ENCODE assay signal across 8 mouse cellular contexts in genomic region chr2:181364487-181364859, GRCm38 (mm10). TPM values are rescaled to one million over a fixed set of nuclear protein-coding genes. Genes with fewer than 3 reads are reported as not detected.
DNase-seq lines count a peak whose midpoint lies in the region; ATAC-seq and TF ChIP-seq lines count a peak whose summit lies in the region.

No protein-coding gene starts in this region.

- H3K9ac ChIP-seq in hindbrain, embryonic 16.5 days (ENCODE audit: low read depth, low read length) = peak overlapping the region; percentile 78
- peak overlapping the region; percentile 86 for H3K9ac ChIP-seq in midbrain, postnatal 0 days (replicated peaks; ENCODE audit: low read length, poor library complexity, severe bottlenecking)

- ATAC-seq in hindbrain, embryonic 16.5 days = no peak
- no peak; the same call in 1 of the 2 replicates for ATAC-seq in midbrain, postnatal 0 days (ENCODE audit: low FRiP score)

- H3K36me3 ChIP-seq in hindbrain, embryonic 16.5 days (ENCODE audit: control insufficient read depth, insufficient read depth, low read length) = peaks cover 12% of the 10 kb centered on the region
- H3K36me3 ChIP-seq in midbrain, postnatal 0 days (ENCODE audit: insufficient read depth, low read length) = peaks cover 27% of the 10 kb centered on the region

- peak overlapping the region; percentile 69 for H3K4me2 ChIP-seq in hindbrain, embryonic 16.5 days (ENCODE audit: low read length)
- peak overlapping the region; percentile 98 for H3K4me2 ChIP-seq in midbrain, postnatal 0 days (ENCODE audit: low read depth, low read length, poor library complexity, severe bottlenecking)

- H3K4me3 ChIP-seq in layer of hippocampus, adult 2 months = peak overlapping the region; percentile 77
- H3K4me3 ChIP-seq in brown adipose tissue, adult 24 weeks (ENCODE audit: insufficient read depth, low read depth, low read length) = peak overlapping the region; percentile 86
- H3K4me3 ChIP-seq in hindbrain, embryonic 16.5 days (ENCODE audit: low read length) = peak overlapping the region; percentile 52
- H3K4me3 ChIP-seq in midbrain, postnatal 0 days (ENCODE audit: low read depth, low read length) = peak overlapping the region; percentile 83

- no peaks in the 10 kb centered on the region for H3K9me3 ChIP-seq in hindbrain, embryonic 16.5 days (ENCODE audit: control insufficient read depth, low read length)
- no peaks in the 10 kb centered on the region for H3K9me3 ChIP-seq in midbrain, postnatal 0 days (ENCODE audit: low read length)

- H3K27me3 ChIP-seq in hindbrain, embryonic 16.5 days (replicated peaks; ENCODE audit: control insufficient read depth, insufficient read depth, low read length) = no peaks in the 10 kb centered on the region
- H3K27me3 ChIP-seq in midbrain, postnatal 0 days (ENCODE audit: insufficient read depth, low read length) = no peaks in the 10 kb centered on the region

- peak overlapping the region; percentile 96 for H3K27ac ChIP-seq in layer of hippocampus, adult 2 months
- H3K27ac ChIP-seq in brown adipose tissue, adult 24 weeks (replicated peaks; ENCODE audit: low read depth, low read length) = peak overlapping the region; percentile 87
- peak overlapping the region; percentile 92 for H3K27ac ChIP-seq in hindbrain, embryonic 16.5 days (ENCODE audit: low read depth, low read length)
- H3K27ac ChIP-seq in midbrain, postnatal 0 days (ENCODE audit: low read depth, low read length) = peak overlapping the region; percentile 92

- WGBS in hindbrain, embryonic 16.5 days = 13% methylated on average over 14 of the region's 14 CpGs
- WGBS in midbrain, postnatal 0 days = 10% methylated on average over 14 of the region's 14 CpGs

- H3K4me1 ChIP-seq in brown adipose tissue, adult 24 weeks (ENCODE audit: control insufficient read depth, insufficient read depth, insufficient read length, low read length) = peaks cover 8% of the 10 kb centered on the region
- H3K4me1 ChIP-seq in hindbrain, embryonic 16.5 days (ENCODE audit: control insufficient read depth, insufficient read depth, low read depth, low read length) = peaks cover 29% of the 10 kb centered on the region
- H3K4me1 ChIP-seq in midbrain, postnatal 0 days (ENCODE audit: insufficient read depth, low read length) = peaks cover 16% of the 10 kb centered on the region

- DNase-seq in layer of hippocampus, adult 2 months (ENCODE audit: low spot score in 2 of 2) = no peak
- DNase-seq in layer of hippocampus, postnatal 10 days (ENCODE audit: low spot score in 2 of 2) = no peak
- DNase-seq in midbrain, postnatal 0 days (ENCODE audit: low spot score) = no peak
- no peak for DNase-seq in c-Kit-positive CD71-positive TER-119-positive erythroid progenitor cells, embryonic 14.5 days (ENCODE audit: low spot score)
- no peak for DNase-seq in spleen, postnatal 4 days (ENCODE audit: low spot score in 2 of 2)
- no peak for DNase-seq in kidney, postnatal 10 days

- no peak for TF ChIP-seq CTCF in layer of hippocampus, adult 2 months (conservative IDR thresholded peaks at IDR 0.05)
- TF ChIP-seq CTCF in midbrain, postnatal 0 days (IDR thresholded peaks at IDR 0.05) = no peak

RNA-seq across cellular contexts. Expression of gene Zgpat, which starts 0.3 kb away (rescaled TPM):
- 10 to 100 TPM; 78.3 to 80.7 TPM for total RNA-seq in layer of hippocampus, adult 2 months (2021)
- total RNA-seq in layer of hippocampus, postnatal 10 days (2021) = 10 to 100 TPM; 64.3 to 74.5 TPM
- polyA plus RNA-seq in brown adipose tissue, adult 24 weeks (2012; ENCODE audit: insufficient read depth, insufficient read length, missing spikeins) = 12.4 TPM in 2 replicates
- 75.0 and 83.7 TPM in 2 replicates for polyA plus RNA-seq in hindbrain, embryonic 16.5 days (2015; fragmentation: Nextera tagmentation; extraction: Ambion mirVana)
- total RNA-seq in midbrain, postnatal 0 days (2014; rRNA removed) = 79.2 and 102 TPM in 2 replicates
- 44.3 and 48.8 TPM in 2 replicates for polyA plus RNA-seq in midbrain, postnatal 0 days (2015; fragmentation: Nextera tagmentation; extraction: Ambion mirVana)

RNA-seq across cellular contexts. Expression of gene Arfrp1, which starts 0.7 kb away (rescaled TPM):
- total RNA-seq in layer of hippocampus, adult 2 months (2021) = 10 to 100 TPM; 43.2 to 50.1 TPM
- 10 to 100 TPM; 35.4 to 40.8 TPM for total RNA-seq in layer of hippocampus, postnatal 10 days (2021)
- polyA plus RNA-seq in brown adipose tissue, adult 24 weeks (2012; ENCODE audit: insufficient read depth, insufficient read length, missing spikeins) = 40.7 and 53.9 TPM in 2 replicates
- polyA plus RNA-seq in hindbrain, embryonic 16.5 days (2015; fragmentation: Nextera tagmentation; extraction: Ambion mirVana) = 83.5 and 87.2 TPM in 2 replicates
- 25.4 and 27.2 TPM in 2 replicates for total RNA-seq in midbrain, postnatal 0 days (2014; rRNA removed)
- polyA plus RNA-seq in midbrain, postnatal 0 days (2015; fragmentation: Nextera tagmentation; extraction: Ambion mirVana) = 72.1 and 77.1 TPM in 2 replicates

RNA-seq across cellular contexts. Expression of gene Lime1, which starts 15.4 kb away (rescaled TPM):
- 10 to 100 TPM; 35.2 to 49.5 TPM for total RNA-seq in layer of hippocampus, adult 2 months (2021)
- 10 to 100 TPM; 30.3 to 32.0 TPM for total RNA-seq in layer of hippocampus, postnatal 10 days (2021)
- 3.0 and 6.1 TPM in 2 replicates for polyA plus RNA-seq in brown adipose tissue, adult 24 weeks (2012; ENCODE audit: insufficient read depth, insufficient read length, missing spikeins)
- polyA plus RNA-seq in hindbrain, embryonic 16.5 days (2015; fragmentation: Nextera tagmentation; extraction: Ambion mirVana) = 46.4 and 56.5 TPM in 2 replicates
- 36.4 and 44.8 TPM in 2 replicates for total RNA-seq in midbrain, postnatal 0 days (2014; rRNA removed)
- 30.3 and 32.4 TPM in 2 replicates for polyA plus RNA-seq in midbrain, postnatal 0 days (2015; fragmentation: Nextera tagmentation; extraction: Ambion mirVana)

RNA-seq across cellular contexts. Expression of gene Rtel1, which starts 44.9 kb away (rescaled TPM):
- 10 to 100 TPM; 37.1 to 40.7 TPM for total RNA-seq in layer of hippocampus, adult 2 months (2021)
- total RNA-seq in layer of hippocampus, postnatal 10 days (2021) = 10 to 100 TPM; 39.5 to 46.1 TPM
- 7.2 and 15.6 TPM in 2 replicates for polyA plus RNA-seq in brown adipose tissue, adult 24 weeks (2012; ENCODE audit: insufficient read depth, insufficient read length, missing spikeins)
- 33.7 and 38.2 TPM in 2 replicates for polyA plus RNA-seq in hindbrain, embryonic 16.5 days (2015; fragmentation: Nextera tagmentation; extraction: Ambion mirVana)
- total RNA-seq in midbrain, postnatal 0 days (2014; rRNA removed) = 46.6 and 59.4 TPM in 2 replicates
- 26.5 and 27.4 TPM in 2 replicates for polyA plus RNA-seq in midbrain, postnatal 0 days (2015; fragmentation: Nextera tagmentation; extraction: Ambion mirVana)

RNA-seq across cellular contexts. Expression of gene Stmn3, which starts 50.2 kb away (rescaled TPM):
- total RNA-seq in layer of hippocampus, adult 2 months (2021) = 100 to 1,000 TPM; 527 to 593 TPM
- 1,000 to 10,000 TPM in 1 of 2 experiments, 100 to 1,000 TPM in 1; 968 to 1,016 TPM for total RNA-seq in layer of hippocampus, postnatal 10 days (2021)
- not detected in 2 replicates for polyA plus RNA-seq in brown adipose tissue, adult 24 weeks (2012; ENCODE audit: insufficient read depth, insufficient read length, missing spikeins)
- polyA plus RNA-seq in hindbrain, embryonic 16.5 days (2015; fragmentation: Nextera tagmentation; extraction: Ambion mirVana) = 1,680 and 1,967 TPM in 2 replicates
- 1,320 and 1,471 TPM in 2 replicates for total RNA-seq in midbrain, postnatal 0 days (2014; rRNA removed)
- polyA plus RNA-seq in midbrain, postnatal 0 days (2015; fragmentation: Nextera tagmentation; extraction: Ambion mirVana) = 1,883 and 2,098 TPM in 2 replicates
